ENCODE assay signal across 30 mouse cellular contexts in the genomic region with DNA sequence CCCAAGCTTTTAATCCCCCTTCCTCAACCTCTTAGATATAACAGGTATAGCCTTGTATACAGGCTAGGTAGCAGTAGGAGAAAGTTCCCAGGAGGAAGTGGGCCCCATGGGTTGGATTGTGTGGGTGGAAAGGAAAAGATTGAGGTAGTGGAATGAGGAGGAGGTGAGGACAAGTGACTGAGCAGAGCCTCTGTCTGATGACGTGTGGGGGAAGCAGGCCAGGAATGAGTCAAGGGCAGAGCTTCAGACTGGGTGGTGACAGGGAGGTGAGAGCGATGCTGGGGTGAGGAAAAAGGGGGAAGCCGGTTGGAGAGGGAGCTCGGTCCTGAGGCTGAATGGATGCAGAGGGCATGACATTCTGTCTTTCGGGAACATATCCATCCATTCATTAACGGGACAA. TPM values are rescaled to one million over a fixed set of nuclear protein-coding genes. Genes with fewer than 3 reads are reported as not detected.
DNase-seq lines count a peak whose midpoint lies in the region; ATAC-seq and TF ChIP-seq lines count a peak whose summit lies in the region.
"Had no signal": no experiment of that assay in that cellular context is flagged by ENCODE, and none has a peak within 500 bp of the region (broad histone marks: within the 10 kb centered on the region; RNA-seq: fewer than 3 reads in every experiment).

No protein-coding gene starts in this region.

- dilution Hi-C loops in CH12.LX (cut with MboI; ENCODE audit: extremely low pct_ligation_motif_present, extremely low pct_unique_long_range_greater_than_20kb, low sequenced_read_pairs) = no loop called here

- peak; percentile 47 for ATAC-seq in frontal cortex, adult (ENCODE audit: low TSS enrichment)
- ATAC-seq in forebrain, embryonic 11.5 days (replicated peaks; ENCODE audit: low FRiP score) = no peak
- ATAC-seq: forebrain, embryonic 15.5 days; inflammation-experienced regulatory T-cells, adult 6 months; midbrain, embryonic 13.5 days had no signal

- intact Hi-C loops in left cerebral cortex, adult 2 months (cut with DNase I) = no loop called here
- intact Hi-C loops in left cerebral cortex, postnatal 10 days (cut with DNase I) = no loop called here

- H3K9me3 ChIP-seq in CH12.LX (replicated peaks; ENCODE audit: low read length) = no peaks in the 10 kb centered on the region
- H3K9me3 ChIP-seq in forebrain, embryonic 11.5 days (ENCODE audit: control insufficient read depth, low read length) = no peaks in the 10 kb centered on the region
- H3K9me3 ChIP-seq: forebrain, embryonic 15.5 days; G1E; heart, embryonic 10.5 days; hindbrain, embryonic 13.5 days; limb, embryonic 10.5 days; liver, embryonic 15.5 days; lung, embryonic 15.5 days; megakaryocyte, embryonic 14.5 days; midbrain, embryonic 13.5 days had no signal

- H3K36me3 ChIP-seq in CH12.LX (replicated peaks in 1 of 2; ENCODE audit: control insufficient read depth in 1 of 2, insufficient read depth in 1 of 2, low read length in 1 of 2) = no peaks in the 10 kb centered on the region
- no peaks in the 10 kb centered on the region for H3K36me3 ChIP-seq in forebrain, embryonic 11.5 days (ENCODE audit: control insufficient read depth, insufficient read depth, low read length)
- H3K36me3 ChIP-seq: forebrain, embryonic 15.5 days; G1E; heart, embryonic 10.5 days; hindbrain, embryonic 13.5 days; limb, embryonic 10.5 days; liver, embryonic 15.5 days; lung, embryonic 15.5 days; midbrain, embryonic 13.5 days had no signal

- H3K4me3 ChIP-seq in left cerebral cortex, adult 2 months = no peak overlapping the region
- no peak overlapping the region for H3K4me3 ChIP-seq in CH12.LX (replicated peaks in 1 of 3; ENCODE audit: low read depth in 2 of 3, low read length in 2 of 3, poor library complexity in 1 of 3)
- H3K4me3 ChIP-seq in forebrain, embryonic 11.5 days (ENCODE audit: low read depth, low read length) = no peak overlapping the region
- H3K4me3 ChIP-seq: forebrain, embryonic 15.5 days; heart, embryonic 10.5 days; hindbrain, embryonic 13.5 days; limb, embryonic 10.5 days; liver, embryonic 15.5 days; lung, embryonic 15.5 days; megakaryocyte, embryonic 14.5 days; midbrain, embryonic 13.5 days had no signal

- in situ Hi-C loops in CH12.LX (cut with MboI; ENCODE audit: low pct_ligation_motif_present, low pct_unique_long_range_greater_than_20kb, low sequenced_read_pairs) = no loop called here

- no peak overlapping the region for H3K9ac ChIP-seq in CH12.LX (ENCODE audit: insufficient read depth, low read depth)
- H3K9ac ChIP-seq in forebrain, embryonic 11.5 days (ENCODE audit: low read length) = no peak overlapping the region
- H3K9ac ChIP-seq: forebrain, embryonic 15.5 days; hindbrain, embryonic 13.5 days; liver, embryonic 15.5 days; lung, embryonic 15.5 days; midbrain, embryonic 13.5 days had no signal

- TF ChIP-seq RAD21 in CH12.LX (IDR thresholded peaks at IDR 0.05; ENCODE audit: low read depth, low read length) = no peak

- TF ChIP-seq POLR2A in CH12.LX (IDR thresholded peaks at IDR 0.05; ENCODE audit: low read depth, low read length) = no peak

- no peaks in the 10 kb centered on the region for H3K79me2 ChIP-seq in CH12.LX (replicated peaks; ENCODE audit: control insufficient read depth, extremely low read depth, insufficient read depth, poor library complexity, severe bottlenecking)

- no peak for TF ChIP-seq CTCF in left cerebral cortex, adult 2 months (IDR thresholded peaks at IDR 0.05)
- no peak for TF ChIP-seq CTCF in CH12.LX (conservative IDR thresholded peaks at IDR 0.05 in 1 of 2, IDR thresholded peaks at IDR 0.05 in 1 of 2; ENCODE audit: low read depth in 2 of 2, low read length in 2 of 2)

- H3K27ac ChIP-seq in left cerebral cortex, adult 2 months = peak overlapping the region; percentile 68; the same call in 1 of the 2 replicates
- no peak overlapping the region for H3K27ac ChIP-seq in CH12.LX (ENCODE audit: insufficient read depth, low read depth)
- no peak overlapping the region for H3K27ac ChIP-seq in forebrain, embryonic 11.5 days (ENCODE audit: low read depth, low read length)
- H3K27ac ChIP-seq: forebrain, embryonic 15.5 days; heart, embryonic 10.5 days; hindbrain, embryonic 13.5 days; limb, embryonic 10.5 days; liver, embryonic 15.5 days; lung, embryonic 15.5 days; midbrain, embryonic 13.5 days had no signal

- no peak overlapping the region for H3K4me2 ChIP-seq in CH12.LX (ENCODE audit: insufficient read depth, low read depth, poor library complexity, severe bottlenecking)
- no peak overlapping the region for H3K4me2 ChIP-seq in forebrain, embryonic 11.5 days (ENCODE audit: low read depth, low read length, severe bottlenecking)
- H3K4me2 ChIP-seq: forebrain, embryonic 15.5 days; hindbrain, embryonic 13.5 days; liver, embryonic 15.5 days; lung, embryonic 15.5 days; midbrain, embryonic 13.5 days had no signal

- no peaks in the 10 kb centered on the region for H3K27me3 ChIP-seq in CH12.LX (replicated peaks)
- H3K27me3 ChIP-seq in forebrain, embryonic 11.5 days (ENCODE audit: control insufficient read depth, insufficient read depth, low read length) = no peaks in the 10 kb centered on the region
- H3K27me3 ChIP-seq: forebrain, embryonic 15.5 days; hindbrain, embryonic 13.5 days; lung, embryonic 15.5 days; midbrain, embryonic 13.5 days had no signal

- no peak for DNase-seq in frontal cortex, postnatal 25 days (ENCODE audit: low spot score in 2 of 2)
- DNase-seq in left cerebral cortex, adult 2 months (ENCODE audit: extremely low spot score in 1 of 2, low spot score in 2 of 2) = peak; percentile 37 to 64
- DNase-seq in left cerebral cortex, postnatal 10 days (ENCODE audit: extremely low spot score in 1 of 2, low spot score in 2 of 2) = no peak
- DNase-seq in CH12.LX (ENCODE audit: extremely low read depth) = no peak
- DNase-seq in brain, adult 2 months (ENCODE audit: low read depth, low spot score) = peak; percentile 84
- no peak for DNase-seq in forebrain, embryonic 11.5 days (ENCODE audit: low spot score)
- DNase-seq: cerebellum, adult 9-10 months; kidney, adult 18-20 months; kidney, postnatal 4 days; liver; lung, postnatal 36 days; thymus, postnatal 4 days had no signal

- TF ChIP-seq EP300 in CH12.LX (IDR thresholded peaks at IDR 0.05; ENCODE audit: low read length) = no peak

- WGBS in forebrain, embryonic 11.5 days = 77% methylated on average over 6 of the region's 6 CpGs

- H3K4me1 ChIP-seq in CH12.LX (ENCODE audit: control insufficient read depth in 1 of 2, insufficient read depth in 2 of 2) = peaks cover 40 to 65% of the 10 kb centered on the region in 2 experiments
- no peaks in the 10 kb centered on the region for H3K4me1 ChIP-seq in forebrain, embryonic 11.5 days (replicated peaks; ENCODE audit: control insufficient read depth, insufficient read depth, low read length)
- H3K4me1 ChIP-seq: forebrain, embryonic 15.5 days; limb, embryonic 10.5 days had no signal

TF ChIP-seq in CH12.LX, 34 proteins besides CTCF, POLR2A, EP300 and RAD21:
- no peak for TF ChIP-seq KAT2A (IDR thresholded peaks at IDR 0.05; ENCODE audit: insufficient replicate concordance, low read length)
- TF ChIP-seq IRF4 (IDR thresholded peaks at IDR 0.05; ENCODE audit: low read depth, low read length) = peak; percentile 33; the same call in 1 of the 2 replicates

RNA-seq across cellular contexts. Expression of a gene that starts 6.7 kb away (rescaled TPM):
- 1 to 10 TPM; 4.6 to 7.9 TPM for total RNA-seq in left cerebral cortex, adult 2 months (2021)
- total RNA-seq in left cerebral cortex, postnatal 10 days (2021) = 10 to 100 TPM; 10.8 to 12.3 TPM
- 2.1 and 2.2 TPM in 2 replicates for total RNA-seq in CH12.LX (2012; rRNA removed)
- total RNA-seq in CH12.LX (2014; rRNA removed) = 2.5 and 2.6 TPM in 2 replicates
- 1.3 and 2.5 TPM in 2 replicates for polyA plus RNA-seq in CH12.LX (2012; ENCODE audit: insufficient read length, low read depth)
- polyA plus RNA-seq in forebrain, embryonic 11.5 days (2014; fragmentation: Nextera tagmentation; extraction: Ambion mirVana) = not detected in 2 replicates
- total RNA-seq: G1E; gastrocnemius, adult 18-20 months; gastrocnemius, postnatal 4 days; heart, postnatal 25 days; monocyte, adult 5-6 weeks; neutrophil, adult 5-6 weeks had no signal
- polyA plus RNA-seq: G1E; hindbrain, embryonic 13.5 days; inflammation-experienced regulatory T-cells, adult 6 months; limb, embryonic 10.5 days; liver, embryonic 15.5 days; spleen, adult 2 months; stomach, embryonic 14.5 days had no signal

RNA-seq across cellular contexts. Expression of a gene that starts 31.7 kb away (rescaled TPM):
- 100 to 1,000 TPM; 658 to 661 TPM for total RNA-seq in left cerebral cortex, adult 2 months (2021)
- 100 to 1,000 TPM; 417 to 438 TPM for total RNA-seq in left cerebral cortex, postnatal 10 days (2021)
- total RNA-seq in CH12.LX (2012; rRNA removed) (2.5 and 3.7 TPM in 2 replicates), CH12.LX (2014; rRNA removed) (0.19 TPM in 1 of 2 replicates, not detected in the other)
- polyA plus RNA-seq in CH12.LX (2012; ENCODE audit: insufficient read length, low read depth) = 4.2 and 4.6 TPM in 2 replicates
- 8.8 and 9.4 TPM in 2 replicates for polyA plus RNA-seq in forebrain, embryonic 11.5 days (2014; fragmentation: Nextera tagmentation; extraction: Ambion mirVana)
- total RNA-seq: monocyte, adult 5-6 weeks; neutrophil, adult 5-6 weeks had no signal
- polyA plus RNA-seq: G1E had no signal

RNA-seq across cellular contexts. Expression of a gene that starts 34.6 kb away (rescaled TPM):
- 10 to 100 TPM; 84.5 to 89.1 TPM for total RNA-seq in left cerebral cortex, adult 2 months (2021)
- total RNA-seq in left cerebral cortex, postnatal 10 days (2021) = 10 to 100 TPM; 58.7 to 62.1 TPM
- total RNA-seq in CH12.LX (2012; rRNA removed) (68.5 and 82.2 TPM in 2 replicates), CH12.LX (2014; rRNA removed) (44.2 and 48.5 TPM in 2 replicates)
- polyA plus RNA-seq in CH12.LX (2012; ENCODE audit: insufficient read length, low read depth) = 68.8 and 97.0 TPM in 2 replicates
- polyA plus RNA-seq in forebrain, embryonic 11.5 days (2014; fragmentation: Nextera tagmentation; extraction: Ambion mirVana) = 53.7 and 60.5 TPM in 2 replicates

RNA-seq across cellular contexts. Expression of a gene that starts 34.6 kb away (rescaled TPM):
- 10 to 100 TPM; 71.4 to 76.8 TPM for total RNA-seq in left cerebral cortex, adult 2 months (2021)
- total RNA-seq in left cerebral cortex, postnatal 10 days (2021) = 10 to 100 TPM; 75.8 to 82.3 TPM
- 83.1 and 99.8 TPM in 2 replicates for total RNA-seq in CH12.LX (2012; rRNA removed)
- 89.4 and 97.1 TPM in 2 replicates for total RNA-seq in CH12.LX (2014; rRNA removed)
- 139 and 189 TPM in 2 replicates for polyA plus RNA-seq in CH12.LX (2012; ENCODE audit: insufficient read length, low read depth)
- polyA plus RNA-seq in forebrain, embryonic 11.5 days (2014; fragmentation: Nextera tagmentation; extraction: Ambion mirVana) = 144 and 152 TPM in 2 replicates

RNA-seq across cellular contexts. Expression of a gene that starts 53.7 kb away (rescaled TPM):
- 10 to 100 TPM; 72.1 to 79.8 TPM for total RNA-seq in left cerebral cortex, adult 2 months (2021)
- total RNA-seq in left cerebral cortex, postnatal 10 days (2021) = 10 to 100 TPM; 50.9 to 55.1 TPM
- total RNA-seq in CH12.LX (2012; rRNA removed) (93.2 and 102 TPM in 2 replicates), CH12.LX (2014; rRNA removed) (120 and 130 TPM in 2 replicates)
- 134 and 141 TPM in 2 replicates for polyA plus RNA-seq in CH12.LX (2012; ENCODE audit: insufficient read length, low read depth)
- polyA plus RNA-seq in forebrain, embryonic 11.5 days (2014; fragmentation: Nextera tagmentation; extraction: Ambion mirVana) = 156 and 173 TPM in 2 replicates

Comparison
In these comparisons a context has a peak if more than half of its experiments do, and no peak if none do; other contexts are left out.
1. DNase-seq: peak in left cerebral cortex, adult 2 months (2 of 2) and brain, adult 2 months (single experiment); none in frontal cortex, postnatal 25 days (0 of 2), left cerebral cortex, postnatal 10 days (0 of 2), CH12.LX (single experiment) and forebrain, embryonic 11.5 days (single experiment).
2. RNA of a gene that starts 31.7 kb away (total RNA-seq): 658 to 661 TPM in left cerebral cortex, adult 2 months and 417 to 438 TPM in left cerebral cortex, postnatal 10 days; 0.19 to 3.7 TPM in CH12.LX; every median in the first group is over 10 times any median in the second.